Mouse (Mus musculus): ENCODE results near the gene Pi4ka. TPM values are rescaled to one million over a fixed set of nuclear protein-coding genes. Genes with fewer than 3 reads are reported as not detected.
A peak's percentile ranks its signal among the peaks of the same experiment; 100 is the strongest.

The Pi4ka gene
- polyA plus RNA-seq, 1 experiment from 2014 or later = 51.0 TPM

DNA sequence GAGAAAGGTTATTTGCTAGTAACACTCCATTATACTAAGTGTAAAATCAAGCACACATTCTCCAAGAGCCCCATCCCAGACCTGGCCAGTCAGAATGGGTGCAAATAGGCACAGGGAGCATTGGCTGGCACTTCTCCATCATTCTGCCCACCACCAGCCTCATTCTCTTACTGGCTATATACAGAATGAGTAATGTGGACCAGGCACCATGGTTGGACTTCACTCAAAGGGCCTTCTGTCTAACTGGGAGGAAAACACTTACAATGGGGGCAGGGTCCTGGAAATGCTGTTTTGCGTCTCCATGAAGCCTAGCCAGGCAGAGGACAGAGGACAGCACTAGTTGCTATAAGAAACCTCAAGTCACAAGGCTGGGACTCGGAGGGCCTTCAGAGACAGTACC lies 80.0 kb downstream of the Pi4ka start:
- no peaks in the 10 kb centered on the region for H3K4me1 ChIP-seq (ENCODE audit: control insufficient read depth, insufficient read depth, low read length)
- peaks cover 46% of the 10 kb centered on the region for H3K36me3 ChIP-seq (ENCODE audit: control insufficient read depth, insufficient read depth, low read length)
- no peak overlapping the region for H3K4me3 ChIP-seq (ENCODE audit: low read depth, low read length)
- DNase-seq (ENCODE audit: low spot score) (no peak), ATAC-seq (no peak)
- no peak overlapping the region for H3K27ac ChIP-seq (ENCODE audit: low read depth, low read length)
- no peaks in the 10 kb centered on the region for H3K9me3 ChIP-seq (replicated peaks; ENCODE audit: control insufficient read depth, low read length)
- no peaks in the 10 kb centered on the region for H3K27me3 ChIP-seq (replicated peaks; ENCODE audit: control insufficient read depth, insufficient read depth, low read length)
- H3K9ac ChIP-seq (ENCODE audit: low read length) = no peak overlapping the region
- 88% methylated on average over 2 of the region's 2 CpGs for WGBS
- no peak overlapping the region for H3K4me2 ChIP-seq (ENCODE audit: low read length)

DNA sequence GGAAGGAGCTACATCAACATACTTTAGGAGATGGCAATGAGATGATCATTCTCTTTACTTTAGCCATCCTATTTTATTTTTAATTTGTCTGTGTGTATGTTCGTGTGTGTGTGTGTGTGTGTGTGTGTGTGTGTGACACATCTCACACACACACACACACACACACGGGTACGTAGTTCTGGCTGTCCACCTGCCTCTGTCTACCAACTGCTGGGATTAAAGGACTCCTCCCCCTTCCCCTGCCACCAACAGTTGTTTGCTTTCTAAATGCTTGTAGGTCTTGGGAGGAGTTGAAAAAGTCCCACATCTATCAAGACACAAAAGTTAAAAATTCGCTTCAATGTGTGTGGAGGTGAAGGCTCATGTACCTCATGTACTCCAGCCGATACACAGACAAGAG lies 81.4 kb downstream of the Pi4ka start:
- no peak overlapping the region for H3K4me2 ChIP-seq (ENCODE audit: low read length)
- H3K4me3 ChIP-seq (ENCODE audit: low read depth, low read length) = no peak overlapping the region
- ATAC-seq (no peak), DNase-seq (ENCODE audit: low spot score) (no peak)
- H3K27me3 ChIP-seq (replicated peaks; ENCODE audit: control insufficient read depth, insufficient read depth, low read length) = no peaks in the 10 kb centered on the region
- H3K27ac ChIP-seq (ENCODE audit: low read depth, low read length) = no peak overlapping the region
- H3K9ac ChIP-seq (ENCODE audit: low read length) = no peak overlapping the region
- 94% methylated on average over 5 of the region's 5 CpGs for WGBS
- peaks cover 47% of the 10 kb centered on the region for H3K36me3 ChIP-seq (ENCODE audit: control insufficient read depth, insufficient read depth, low read length)
- no peaks in the 10 kb centered on the region for H3K4me1 ChIP-seq (ENCODE audit: control insufficient read depth, insufficient read depth, low read length)
- no peaks in the 10 kb centered on the region for H3K9me3 ChIP-seq (replicated peaks; ENCODE audit: control insufficient read depth, low read length)

DNA sequence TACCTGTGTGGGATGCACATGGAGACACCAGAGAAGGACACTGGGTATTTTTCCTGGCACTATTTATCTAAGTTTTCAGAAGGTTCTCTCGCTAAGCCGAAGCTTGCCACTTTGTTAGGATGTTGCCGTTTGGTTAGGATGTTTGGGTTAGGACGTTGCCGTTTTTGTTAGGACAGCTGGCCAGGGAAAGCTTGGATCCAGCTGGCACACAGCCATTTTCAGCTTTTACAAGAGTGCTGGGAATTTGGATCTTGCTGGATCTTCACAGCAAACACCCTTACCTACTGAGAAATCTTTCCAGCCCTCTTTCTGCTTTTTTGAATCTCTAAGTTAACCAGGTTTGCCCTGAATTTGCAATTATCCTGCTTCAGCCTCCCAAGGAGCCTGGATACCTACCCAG lies 84.6 kb downstream of the Pi4ka start:
- Histone ChIP-seq H3K9me3 (replicated peaks; ENCODE audit: control insufficient read depth, low read length) (no peaks in the 10 kb centered on the region), H3K4me2 (ENCODE audit: low read length) (no peak overlapping the region), H3K4me3 (ENCODE audit: low read depth, low read length) (no peak overlapping the region), H3K9ac (ENCODE audit: low read length) (no peak overlapping the region), H3K36me3 (ENCODE audit: control insufficient read depth, insufficient read depth, low read length) (peaks cover 72% of the 10 kb centered on the region), H3K27ac (ENCODE audit: low read depth, low read length) (no peak overlapping the region), H3K27me3 (replicated peaks; ENCODE audit: control insufficient read depth, insufficient read depth, low read length) (no peaks in the 10 kb centered on the region), H3K4me1 (ENCODE audit: control insufficient read depth, insufficient read depth, low read length) (no peaks in the 10 kb centered on the region)
- no peak for ATAC-seq
- WGBS = 77% methylated on average over 5 of the region's 5 CpGs
- peak; percentile 10 for DNase-seq (ENCODE audit: low spot score)

DNA sequence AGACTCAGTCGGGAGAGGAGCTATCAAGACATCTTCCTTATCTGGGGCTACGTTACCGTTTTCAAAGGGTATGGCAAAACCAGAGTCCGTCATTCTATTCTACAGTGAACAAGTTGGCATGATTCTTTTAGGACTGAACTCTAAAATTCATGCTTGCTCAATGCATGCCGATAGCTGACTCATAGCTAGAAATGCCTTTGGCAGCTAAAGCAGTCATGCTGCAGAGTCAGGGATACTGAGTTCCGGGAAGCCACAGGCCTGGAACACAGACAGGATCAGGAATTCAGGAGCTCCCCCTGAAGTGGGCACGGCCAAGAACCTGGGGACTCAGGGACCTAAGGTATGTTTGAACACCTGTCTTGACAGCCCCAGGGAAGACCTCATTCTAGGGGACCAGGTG lies 89.6 kb downstream of the Pi4ka start:
- Histone ChIP-seq H3K27me3 (replicated peaks; ENCODE audit: control insufficient read depth, insufficient read depth, low read length) (no peaks in the 10 kb centered on the region), H3K4me1 (ENCODE audit: control insufficient read depth, insufficient read depth, low read length) (no peaks in the 10 kb centered on the region), H3K27ac (ENCODE audit: low read depth, low read length) (no peak overlapping the region), H3K36me3 (ENCODE audit: control insufficient read depth, insufficient read depth, low read length) (peaks cover 68% of the 10 kb centered on the region), H3K9ac (ENCODE audit: low read length) (no peak overlapping the region), H3K4me2 (ENCODE audit: low read length) (no peak overlapping the region), H3K4me3 (ENCODE audit: low read depth, low read length) (no peak overlapping the region), H3K9me3 (replicated peaks; ENCODE audit: control insufficient read depth, low read length) (no peaks in the 10 kb centered on the region)
- ATAC-seq = no peak
- WGBS = 95% methylated on average over 7 of the region's 7 CpGs
- no peak for DNase-seq (ENCODE audit: low spot score)

DNA sequence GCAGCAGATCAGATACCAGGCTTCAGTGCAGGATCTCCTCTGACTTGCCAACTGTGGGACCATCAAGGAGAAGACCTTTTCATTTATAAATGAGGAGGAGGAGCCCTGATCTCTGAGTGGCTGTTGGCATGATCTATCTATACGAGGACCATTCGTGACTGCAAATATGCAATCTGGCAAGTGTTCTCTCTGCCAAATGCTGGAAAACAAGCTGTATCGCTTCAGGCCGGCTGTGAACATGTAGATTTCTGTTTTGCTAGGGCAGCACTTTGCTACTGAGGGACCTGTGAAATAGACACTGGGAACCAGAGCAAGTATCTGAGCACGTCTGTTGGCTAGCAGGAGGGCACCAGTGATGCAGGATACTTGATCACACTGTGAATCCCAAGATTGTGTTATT lies 93.6 kb downstream of the Pi4ka start:
- 92% methylated on average over 5 of the region's 5 CpGs for WGBS
- H3K36me3 ChIP-seq (ENCODE audit: control insufficient read depth, insufficient read depth, low read length) = peaks cover 82% of the 10 kb centered on the region
- no peaks in the 10 kb centered on the region for H3K27me3 ChIP-seq (replicated peaks; ENCODE audit: control insufficient read depth, insufficient read depth, low read length)
- no peak for DNase-seq (ENCODE audit: low spot score)
- no peaks in the 10 kb centered on the region for H3K4me1 ChIP-seq (ENCODE audit: control insufficient read depth, insufficient read depth, low read length)
- no peak overlapping the region for H3K9ac ChIP-seq (ENCODE audit: low read length)
- no peak overlapping the region for H3K4me3 ChIP-seq (ENCODE audit: low read depth, low read length)
- ATAC-seq = no peak
- H3K27ac ChIP-seq (ENCODE audit: low read depth, low read length) = no peak overlapping the region
- no peak overlapping the region for H3K4me2 ChIP-seq (ENCODE audit: low read length)
- H3K9me3 ChIP-seq (replicated peaks; ENCODE audit: control insufficient read depth, low read length) = no peaks in the 10 kb centered on the region

DNA sequence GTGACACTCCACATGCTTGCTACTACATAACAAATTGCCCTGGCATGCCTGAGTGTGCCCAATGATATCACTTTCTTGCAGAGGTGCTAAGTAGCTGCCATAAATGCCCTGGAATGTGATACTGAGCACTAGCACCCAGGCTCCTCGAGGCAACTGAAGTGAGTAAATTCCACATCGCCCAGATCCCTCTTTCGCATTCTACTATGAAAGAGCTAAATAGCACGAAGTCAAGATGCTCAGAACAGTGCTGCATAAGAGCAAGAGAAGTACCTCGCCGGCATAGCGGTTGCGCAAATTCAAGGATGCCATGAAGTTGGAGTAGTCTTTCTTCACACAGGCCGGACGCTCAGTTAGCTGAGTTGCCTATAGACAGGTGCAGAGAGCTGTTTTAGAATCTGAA lies 97.1 kb downstream of the Pi4ka start:
- H3K9ac ChIP-seq (ENCODE audit: low read length) = no peak overlapping the region
- H3K4me2 ChIP-seq (ENCODE audit: low read length) = no peak overlapping the region
- ATAC-seq (no peak), DNase-seq (ENCODE audit: low spot score) (no peak)
- H3K4me3 ChIP-seq (ENCODE audit: low read depth, low read length) = no peak overlapping the region
- no peaks in the 10 kb centered on the region for H3K9me3 ChIP-seq (replicated peaks; ENCODE audit: control insufficient read depth, low read length)
- H3K4me1 ChIP-seq (ENCODE audit: control insufficient read depth, insufficient read depth, low read length) = no peaks in the 10 kb centered on the region
- H3K36me3 ChIP-seq (ENCODE audit: control insufficient read depth, insufficient read depth, low read length) = peaks cover 82% of the 10 kb centered on the region
- WGBS = 95% methylated on average over 10 of the region's 10 CpGs
- H3K27ac ChIP-seq (ENCODE audit: low read depth, low read length) = no peak overlapping the region
- H3K27me3 ChIP-seq (replicated peaks; ENCODE audit: control insufficient read depth, insufficient read depth, low read length) = no peaks in the 10 kb centered on the region

DNA sequence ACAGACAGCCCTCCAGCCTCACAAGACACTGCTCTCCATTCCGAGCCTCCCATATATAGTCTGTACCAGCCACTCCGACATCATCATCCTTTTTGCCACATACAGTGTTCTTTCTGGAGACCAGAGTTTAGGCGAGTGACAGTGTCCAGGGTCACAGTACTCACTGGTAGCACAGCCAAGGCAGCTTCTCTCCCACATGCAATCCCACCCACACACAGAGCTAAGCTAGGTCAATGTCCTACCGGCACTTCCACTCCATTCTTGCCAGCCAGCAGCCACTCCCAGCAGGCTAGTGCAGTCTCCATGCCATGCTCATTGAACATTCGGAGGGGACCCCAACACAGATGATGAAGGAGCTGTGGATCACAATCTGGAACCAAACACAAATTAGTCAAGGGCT lies 98.7 kb downstream of the Pi4ka start:
- no peak overlapping the region for H3K4me3 ChIP-seq (ENCODE audit: low read depth, low read length)
- 89% methylated on average over 5 of the region's 5 CpGs for WGBS
- no peak for ATAC-seq
- no peak for DNase-seq (ENCODE audit: low spot score)
- peaks cover 90% of the 10 kb centered on the region for H3K36me3 ChIP-seq (ENCODE audit: control insufficient read depth, insufficient read depth, low read length)
- H3K27me3 ChIP-seq (replicated peaks; ENCODE audit: control insufficient read depth, insufficient read depth, low read length) = no peaks in the 10 kb centered on the region
- H3K27ac ChIP-seq (ENCODE audit: low read depth, low read length) = no peak overlapping the region
- H3K4me2 ChIP-seq (ENCODE audit: low read length) = no peak overlapping the region
- no peaks in the 10 kb centered on the region for H3K9me3 ChIP-seq (replicated peaks; ENCODE audit: control insufficient read depth, low read length)
- H3K9ac ChIP-seq (ENCODE audit: low read length) = no peak overlapping the region
- no peaks in the 10 kb centered on the region for H3K4me1 ChIP-seq (ENCODE audit: control insufficient read depth, insufficient read depth, low read length)

DNA sequence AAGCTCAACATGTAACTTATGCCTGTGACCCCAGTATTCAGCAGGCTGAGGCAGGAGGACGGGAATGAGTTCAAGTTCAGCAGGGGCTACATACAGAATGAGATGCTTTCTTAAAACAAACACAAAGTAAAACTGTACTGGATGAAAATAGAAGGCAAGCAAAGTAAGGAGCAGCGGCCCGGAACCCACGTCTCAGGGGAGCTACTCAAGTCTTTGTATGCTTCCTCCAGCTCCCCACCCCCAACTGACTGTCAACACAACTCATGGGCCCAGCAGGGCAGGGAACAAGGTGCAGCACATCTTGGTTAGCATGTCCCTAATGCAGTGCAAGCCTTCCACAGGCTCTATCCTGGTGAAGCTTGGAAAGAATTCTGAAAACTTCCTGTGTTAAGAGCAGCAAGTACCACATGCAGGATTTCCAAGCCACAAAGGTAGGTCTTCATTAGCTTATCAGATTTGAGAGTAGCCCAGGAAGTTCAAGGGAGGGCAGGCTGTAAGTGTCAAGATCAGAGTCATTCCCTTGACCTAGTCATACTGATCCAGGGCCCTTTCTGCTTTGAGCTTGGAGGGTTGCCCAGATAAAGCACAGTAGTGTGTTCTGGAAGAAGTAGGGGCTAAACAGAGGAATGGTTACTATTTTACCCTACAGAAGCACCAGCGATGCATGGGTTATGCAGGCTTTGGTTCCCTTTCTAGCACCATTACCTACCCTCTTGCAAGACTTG lies 102.4 kb downstream of the Pi4ka start:
- Histone ChIP-seq H3K36me3 (ENCODE audit: control insufficient read depth, insufficient read depth, low read length) (peaks cover 91% of the 10 kb centered on the region), H3K4me1 (ENCODE audit: control insufficient read depth, insufficient read depth, low read length) (no peaks in the 10 kb centered on the region), H3K9ac (ENCODE audit: low read length) (no peak overlapping the region), H3K9me3 (replicated peaks; ENCODE audit: control insufficient read depth, low read length) (no peaks in the 10 kb centered on the region), H3K4me3 (ENCODE audit: low read depth, low read length) (no peak overlapping the region), H3K27me3 (replicated peaks; ENCODE audit: control insufficient read depth, insufficient read depth, low read length) (no peaks in the 10 kb centered on the region), H3K27ac (ENCODE audit: low read depth, low read length) (no peak overlapping the region), H3K4me2 (ENCODE audit: low read length) (no peak overlapping the region)
- ATAC-seq (no peak), DNase-seq (ENCODE audit: low spot score) (no peak)
- WGBS = 87% methylated on average over 5 of the region's 5 CpGs

DNA sequence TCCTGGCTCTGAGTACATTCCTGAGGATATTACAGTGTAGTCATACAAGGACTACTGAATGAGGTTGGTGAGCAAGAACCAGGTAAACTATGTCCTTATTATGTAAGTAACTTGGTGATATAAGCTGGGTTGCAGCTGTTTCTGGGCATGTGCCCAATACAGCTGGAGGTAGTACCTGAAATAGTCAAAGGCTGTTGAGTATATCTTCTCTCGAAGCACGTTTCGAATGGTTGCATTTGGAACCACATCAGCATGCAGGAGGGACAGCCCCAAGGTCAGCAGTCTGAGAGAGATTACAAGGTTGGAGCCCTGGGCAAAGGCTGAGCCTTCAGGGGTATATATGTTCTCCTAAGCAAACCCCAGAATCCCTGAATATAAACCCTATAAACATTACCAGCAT lies 105.3 kb downstream of the Pi4ka start:
- Histone ChIP-seq H3K36me3 (ENCODE audit: control insufficient read depth, insufficient read depth, low read length) (peaks cover 95% of the 10 kb centered on the region), H3K4me2 (ENCODE audit: low read length) (no peak overlapping the region), H3K27me3 (replicated peaks; ENCODE audit: control insufficient read depth, insufficient read depth, low read length) (no peaks in the 10 kb centered on the region), H3K4me3 (ENCODE audit: low read depth, low read length) (no peak overlapping the region), H3K9me3 (replicated peaks; ENCODE audit: control insufficient read depth, low read length) (no peaks in the 10 kb centered on the region), H3K27ac (ENCODE audit: low read depth, low read length) (no peak overlapping the region), H3K4me1 (ENCODE audit: control insufficient read depth, insufficient read depth, low read length) (no peaks in the 10 kb centered on the region), H3K9ac (ENCODE audit: low read length) (no peak overlapping the region)
- 91% methylated on average over 3 of the region's 3 CpGs for WGBS
- DNase-seq (ENCODE audit: low spot score) (no peak), ATAC-seq (no peak)
